Mouse (Mus musculus) limb, embryonic 14.5 days (tissue): ENCODE measurements around the gene Serpinb1b. TPM values are rescaled to one million over a fixed set of nuclear protein-coding genes. Genes with fewer than 3 reads are reported as not detected.

Source experiments
- ATAC-seq: fragments of 200-750 bp; cut with Nextera tagmentation; 2 replicates; pipeline ENCODE4 v1.8.0; 2017; ENCODE audit warnings: low read depth, moderate number of reproducible peaks, moderate TSS enrichment; ENCODE audit not compliant: low FRiP score
- DNase-seq: peaks from one replicate; pipeline ENCODE4 v3.0.0-alpha.2; 2015; ENCODE audit warnings: low spot score
- H3K27ac ChIP-seq: fragments of 300-500 bp; sonication (generic); replicated peaks from 2 replicates; pipeline ENCODE4 v1.5.1; 2014; ENCODE audit warnings: low read depth, mild to moderate bottlenecking, low read length, moderate library complexity, mixed read lengths
- H3K27me3 ChIP-seq: fragments of 300-500 bp; sonication (generic); 2 replicates; pipeline ENCODE4 v1.6.1; 2014; ENCODE audit warnings: low read length, mixed read lengths; ENCODE audit not compliant: control insufficient read depth, insufficient read depth
- H3K36me3 ChIP-seq: fragments of 300-500 bp; sonication (generic); 2 replicates; pipeline ENCODE4 v1.6.1; 2014; ENCODE audit warnings: mild to moderate bottlenecking, low read length, moderate library complexity, mixed read lengths; ENCODE audit not compliant: control insufficient read depth, insufficient read depth
- H3K4me1 ChIP-seq: fragments of 300-500 bp; sonication (generic); 2 replicates; pipeline ENCODE4 v1.6.1; 2014; ENCODE audit warnings: antibody characterized with exemption, low read length, mixed read lengths; ENCODE audit not compliant: control insufficient read depth, insufficient read depth
- H3K4me2 ChIP-seq: fragments of 300-500 bp; sonication (generic); replicated peaks from 2 replicates; pipeline ENCODE4 v1.6.1; 2014; ENCODE audit warnings: low read depth, mild to moderate bottlenecking, low read length, moderate library complexity; ENCODE audit not compliant: severe bottlenecking
- H3K4me3 ChIP-seq: fragments of 300-500 bp; sonication (generic); replicated peaks from 2 replicates; pipeline ENCODE4 v1.5.1; 2014; ENCODE audit warnings: low read length
- H3K9ac ChIP-seq: fragments of 300-500 bp; sonication (generic); 2 replicates; pipeline ENCODE4 v1.6.1; 2014; ENCODE audit warnings: mild to moderate bottlenecking, low read depth, low read length, moderate library complexity; ENCODE audit not compliant: severe bottlenecking
- H3K9me3 ChIP-seq: fragments of 300-500 bp; sonication (generic); 2 replicates; pipeline ENCODE4 v1.6.1; 2016; ENCODE audit warnings: low read length; ENCODE audit not compliant: control insufficient read depth
- POLR2A ChIP-seq: fragments of 200-500 bp; IDR thresholded peaks from 2 replicates; pipeline ENCODE4 v1.8.0; 2012; ENCODE audit warnings: inconsistent platforms, mild to moderate bottlenecking, moderate library complexity, borderline replicate concordance; ENCODE audit not compliant: insufficient read depth, insufficient read length; ENCODE audit errors: extremely low read depth
- whole genome bisulfite sequencing: fragments of 180-500 bp; shearing (Covaris S2); extraction: QIAGEN DNeasy Blood & Tissue Kit; methylation state at CpG from one replicate; pipeline ENCODE4 v1.1.7; 2014; 5-methylcytosine and 5-hydroxymethylcytosine counted together
- polyA plus RNA-seq, 2 experiments: library from polyadenylated mRNA; depleted of rRNA in 1 of 2; stranded (reverse) in 1 of 2; unstranded in 1 of 2; fragments of >200 nt; fragmentation: Nextera tagmentation in 1 of 2; extraction: Ambion mirVana in 1 of 2; gene quantifications; 2 replicates each; pipeline versions ENCODE4 v1.2.1 to v1.2.3; 2012 to 2014

The Serpinb1b gene
- polyA plus RNA-seq, 2 experiments, result 0.14 to 1.1 TPM

GRCm38 (mm10) chr13:33071776-33072175 is 6.6 kb upstream of the Serpinb1b start:
- H3K4me3 ChIP-seq, result no peak overlapping the region
- ATAC-seq (no peak), DNase-seq (no peak)
- no peaks in the 10 kb centered on the region for H3K4me1 ChIP-seq
- WGBS, result 75% methylated on average over 5 of the region's 5 CpGs
- no peak overlapping the region for H3K27ac ChIP-seq
- no peaks in the 10 kb centered on the region for H3K9me3 ChIP-seq
- H3K27me3 ChIP-seq, result no peaks in the 10 kb centered on the region
- no peak for TF ChIP-seq POLR2A
- H3K4me2 ChIP-seq, result no peak overlapping the region
- H3K9ac ChIP-seq, result no peak overlapping the region
- no peaks in the 10 kb centered on the region for H3K36me3 ChIP-seq

- H3K9ac ChIP-seq, result no peak overlapping the region
- no peak overlapping the region for H3K27ac ChIP-seq
- H3K4me2 ChIP-seq, result no peak overlapping the region
- H3K36me3 ChIP-seq, result no peaks in the 10 kb centered on the region
- no peaks in the 10 kb centered on the region for H3K9me3 ChIP-seq
- ATAC-seq (no peak), DNase-seq (peak; percentile 39)
- no peak for TF ChIP-seq POLR2A
- no peaks in the 10 kb centered on the region for H3K4me1 ChIP-seq
- H3K27me3 ChIP-seq, result no peaks in the 10 kb centered on the region
- H3K4me3 ChIP-seq, result no peak overlapping the region
These were observed 4.3 kb upstream of the Serpinb1b start for GRCm38 (mm10) chr13:33074029-33074428.

- no peaks in the 10 kb centered on the region for H3K27me3 ChIP-seq
- no peak for DNase-seq
- no peak overlapping the region for H3K4me2 ChIP-seq
- H3K27ac ChIP-seq, result no peak overlapping the region
- WGBS, result 67% methylated on average over 3 of the region's 3 CpGs
- no peaks in the 10 kb centered on the region for H3K4me1 ChIP-seq
- H3K4me3 ChIP-seq, result no peak overlapping the region
- no peak for TF ChIP-seq POLR2A
- H3K36me3 ChIP-seq, result no peaks in the 10 kb centered on the region
- H3K9me3 ChIP-seq, result no peaks in the 10 kb centered on the region
- H3K9ac ChIP-seq, result no peak overlapping the region
- no peak for ATAC-seq
These were observed 2.1 kb upstream of the Serpinb1b start for GRCm38 (mm10) chr13:33076247-33076646.

DNA sequence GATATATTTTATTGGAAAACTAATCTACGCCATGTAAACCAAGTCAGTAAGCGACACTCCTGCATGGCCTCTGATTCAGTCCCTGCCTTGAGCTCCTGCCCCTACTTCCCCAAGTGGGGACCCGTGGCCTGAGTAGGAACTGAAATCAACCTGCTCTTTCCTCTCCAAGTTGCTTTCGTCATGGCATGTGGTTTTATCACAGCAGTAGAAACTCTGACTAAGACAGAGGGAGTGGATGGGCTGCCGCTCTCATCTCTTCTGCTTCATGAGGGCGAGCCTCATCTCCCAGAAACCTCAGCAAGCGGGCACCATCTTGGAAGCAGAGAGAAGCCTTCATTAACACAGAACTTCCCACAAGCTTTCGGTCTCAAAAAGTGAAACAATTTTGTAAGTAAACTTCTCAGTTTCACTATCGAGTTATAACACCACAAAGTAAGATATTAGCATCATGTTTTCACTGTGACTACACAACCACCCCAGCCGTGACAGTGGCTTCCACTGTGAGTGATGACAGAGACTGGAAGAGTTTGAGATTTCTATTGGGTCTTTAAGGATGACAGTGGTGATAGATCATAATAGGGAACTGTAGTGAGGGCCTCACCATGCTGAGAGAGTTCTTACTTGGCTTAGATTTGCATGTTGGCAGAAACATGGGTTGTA is 1.2 kb upstream of the Serpinb1b start:
- Histone ChIP-seq H3K27ac (no peak overlapping the region), H3K4me2 (no peak overlapping the region), H3K9me3 (no peaks in the 10 kb centered on the region), H3K4me1 (no peaks in the 10 kb centered on the region), H3K4me3 (no peak overlapping the region), H3K9ac (no peak overlapping the region), H3K36me3 (no peaks in the 10 kb centered on the region), H3K27me3 (no peaks in the 10 kb centered on the region)
- ATAC-seq (no peak), DNase-seq (no peak)
- TF ChIP-seq POLR2A, result no peak
- 86% methylated on average over 10 of the region's 10 CpGs for WGBS

DNA sequence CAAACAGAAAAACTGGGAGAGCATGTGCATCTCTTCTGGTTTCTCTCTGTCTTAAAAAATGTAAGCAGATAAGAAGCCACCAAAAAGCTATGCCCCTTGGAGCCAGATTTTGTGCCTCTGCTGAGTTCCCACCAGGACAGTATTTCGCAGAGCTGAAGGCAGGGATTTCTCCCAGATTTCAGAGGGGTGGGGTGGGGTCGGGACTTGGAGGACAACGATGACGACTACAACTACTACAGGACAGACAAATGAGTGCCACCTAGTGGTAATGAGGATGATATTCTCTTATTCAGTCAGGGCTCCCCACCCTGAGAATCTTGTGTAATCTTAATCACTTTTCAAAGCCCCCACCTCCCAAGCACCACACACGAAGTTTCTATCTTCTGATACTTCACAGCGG is 1.0 kb downstream of the Serpinb1b start:
- Histone ChIP-seq H3K9me3 (no peaks in the 10 kb centered on the region), H3K27ac (no peak overlapping the region), H3K4me1 (no peaks in the 10 kb centered on the region), H3K4me2 (no peak overlapping the region), H3K4me3 (no peak overlapping the region), H3K27me3 (no peaks in the 10 kb centered on the region), H3K36me3 (no peaks in the 10 kb centered on the region), H3K9ac (no peak overlapping the region)
- WGBS, result 24% methylated on average over 6 of the region's 6 CpGs
- peak; percentile 71 for DNase-seq
- TF ChIP-seq POLR2A, result no peak
- ATAC-seq, result peak; percentile 37
